Mouse (Mus musculus) gastrocnemius, postnatal 10 days (tissue): ENCODE measurements around the gene Gm13693. TPM values are rescaled to one million over a fixed set of nuclear protein-coding genes. Genes with fewer than 3 reads are reported as not detected.
"Not testable (repeated sequence)": the region's sequence is repeated elsewhere in the genome, so short reads cannot be mapped to it uniquely, and the experiment has no call there.

Experiments used
- DNase-seq: peaks from one replicate; pipeline ENCODE4 v3.0.0; 2021; ENCODE audit warnings: mixed read lengths
- long read RNA-seq, 2 experiments: library from polyadenylated mRNA; stranded (forward); transcript quantifications; one replicate each; pipeline ENCODE4 v2.0.0; 2021
- total RNA-seq, 2 experiments: library from RNA; stranded (reverse); gene quantifications; 2 replicates each; pipeline ENCODE4 v1.2.3; 2021

The Gm13693 gene
- 1 to 10 TPM in 1 of 2 experiments, under 1 TPM in 1; 0.96 to 1.2 TPM for total RNA-seq
- long read RNA-seq, experiment 1: 0 reads
- long read RNA-seq, experiment 2: 0 reads

- not testable (repeated sequence) for DNase-seq
Measured at GRCm38 (mm10) chr2:83961203-83961602, at the start of gene Gm13693. TSS of gene Gm13693 (plus strand) at chr2:83961503.

GRCm38 (mm10) chr2:83929478-83930088 is 31.7 kb upstream of the Gm13693 start:
- no peak for DNase-seq

- DNase-seq: peak; percentile 36
Measured at GRCm38 (mm10) chr2:83940931-83941361, 20.4 kb upstream of the Gm13693 start, which contains the start of gene Zswim2. TSS of gene Zswim2 (minus strand) at chr2:83941228.

GRCm38 (mm10) chr2:83941378-83941777 is 19.9 kb upstream of the Gm13693 start:
- DNase-seq: no peak

- DNase-seq: no peak
Measured at GRCm38 (mm10) chr2:83941792-83942191, 19.5 kb upstream of the Gm13693 start.

- DNase-seq: not testable (repeated sequence)
Measured at GRCm38 (mm10) chr2:83955393-83955792, 5.9 kb upstream of the Gm13693 start, which contains the start of gene Gm13698. TSS of gene Gm13698 (plus strand) at chr2:83955693.

- not testable (repeated sequence) for DNase-seq
Measured at GRCm38 (mm10) chr2:83967013-83967412, 5.7 kb downstream of the Gm13693 start, which contains the start of gene Gm13695. TSS of gene Gm13695 (plus strand) at chr2:83967313.

- DNase-seq: not testable (repeated sequence)
Measured at GRCm38 (mm10) chr2:83972823-83973222, 11.5 kb downstream of the Gm13693 start, which contains the start of gene Gm13696. TSS of gene Gm13696 (plus strand) at chr2:83973123.

GRCm38 (mm10) chr2:83978633-83979032 is 17.3 kb downstream of the Gm13693 start, which contains the start of gene Gm13694:
TSS of gene Gm13694 (plus strand) at chr2:83978933.
- DNase-seq: not testable (repeated sequence)

GRCm38 (mm10) chr2:83984443-83984842 is 23.1 kb downstream of the Gm13693 start, which contains the start of gene Gm13697:
TSS of gene Gm13697 (plus strand) at chr2:83984743.
- not testable (repeated sequence) for DNase-seq

GRCm38 (mm10) chr2:83990253-83990652 is 28.9 kb downstream of the Gm13693 start, which contains the start of gene Gm13691:
TSS of gene Gm13691 (plus strand) at chr2:83990553.
- DNase-seq: not testable (repeated sequence)

GRCm38 (mm10) chr2:83993639-83994255 is 32.4 kb downstream of the Gm13693 start:
- DNase-seq: not testable (repeated sequence)

- not testable (repeated sequence) for DNase-seq
Measured at GRCm38 (mm10) chr2:83994526-83994925, 33.2 kb downstream of the Gm13693 start.

- no peak for DNase-seq
Measured at GRCm38 (mm10) chr2:84008913-84009312, 47.6 kb downstream of the Gm13693 start.

GRCm38 (mm10) chr2:84009818-84010217 is 48.5 kb downstream of the Gm13693 start:
- no peak for DNase-seq

Other genes starting within 250 kb of the Gm13693 start
- gene Itgav, start 237.1 kb upstream of the Gm13693 start, total RNA-seq: 10 to 100 TPM; 63.7 to 76.4 TPM
- gene Fam171b, start 148.9 kb upstream of the Gm13693 start, total RNA-seq: 1 to 10 TPM; 3.9 to 5.5 TPM
- not detected for gene Zswim2, start 20.3 kb upstream of the Gm13693 start, total RNA-seq
- gene Gm13698, start 5.8 kb upstream of the Gm13693 start, total RNA-seq: 1 to 10 TPM in 1 of 2 experiments, under 1 TPM in 1; 0.96 to 1.2 TPM
- not detected for gene Gm13695, start 5.8 kb downstream of the Gm13693 start, total RNA-seq
- gene Gm13696, start 11.6 kb downstream of the Gm13693 start, total RNA-seq: 1 to 10 TPM in 1 of 2 experiments, under 1 TPM in 1; 0.96 to 1.2 TPM
- gene Gm13694, start 17.4 kb downstream of the Gm13693 start, total RNA-seq: 1 to 10 TPM in 1 of 2 experiments, under 1 TPM in 1; 0.96 to 1.2 TPM
- gene Gm13697, start 23.2 kb downstream of the Gm13693 start, total RNA-seq: 1 to 10 TPM in 1 of 2 experiments, under 1 TPM in 1; 0.96 to 1.2 TPM
- gene Gm13691, start 29.1 kb downstream of the Gm13693 start, total RNA-seq: 1 to 10 TPM in 1 of 2 experiments, under 1 TPM in 1; 0.96 to 1.2 TPM